Mouse (Mus musculus) liver, embryonic 14.5 days (tissue): ENCODE measurements around the gene Syp. TPM values are rescaled to one million over a fixed set of nuclear protein-coding genes. Genes with fewer than 3 reads are reported as not detected.

Source experiments
- ATAC-seq: fragments of 200-750 bp; cut with Nextera tagmentation; 2 replicates; pipeline ENCODE4 v1.8.0; 2017; ENCODE audit warnings: moderate number of reproducible peaks, mild to moderate bottlenecking, moderate library complexity; ENCODE audit not compliant: insufficient read depth
- DNase-seq, 3 experiments: peaks; one replicate each; pipeline ENCODE4 v3.0.0-alpha.2; 2012 to 2013; ENCODE audit warnings: low read depth in 3 of 3, low spot score in 3 of 3
- H3K27ac ChIP-seq: fragments of 300-500 bp; sonication (generic); 2 replicates; pipeline ENCODE4 v1.5.1; 2014; ENCODE audit warnings: moderate library complexity, mild to moderate bottlenecking, control low read depth, inconsistent platforms
- H3K27me3 ChIP-seq: fragments of 300-500 bp; sonication (generic); 2 replicates; pipeline ENCODE4 v1.6.1; 2014; ENCODE audit warnings: mild to moderate bottlenecking, low read length, moderate library complexity; ENCODE audit not compliant: control insufficient read depth, insufficient read depth
- H3K36me3 ChIP-seq: fragments of 300-500 bp; sonication (generic); replicated peaks from 2 replicates; pipeline ENCODE4 v1.6.1; 2014; ENCODE audit warnings: low read depth; ENCODE audit not compliant: control insufficient read depth, insufficient read depth
- H3K4me1 ChIP-seq, 2 experiments: fragments of 200-500 bp in 1 of 2; fragments of 300-500 bp in 1 of 2; sonication (generic) in 1 of 2; replicated peaks; 2 replicates each; pipeline ENCODE4 v1.6.1; 2012 to 2014; ENCODE audit warnings: antibody characterized with exemption in 1 of 2, inconsistent platforms in 1 of 2, low read length in 1 of 2; ENCODE audit not compliant: control insufficient read depth in 2 of 2, insufficient read depth in 2 of 2
- H3K4me2 ChIP-seq: fragments of 300-500 bp; sonication (generic); 2 replicates; pipeline ENCODE4 v1.6.1; 2014; ENCODE audit warnings: low read depth, mild to moderate bottlenecking, control low read depth, moderate library complexity
- H3K4me3 ChIP-seq, 2 experiments: fragments of 200-500 bp in 1 of 2; fragments of 300-500 bp in 1 of 2; sonication (generic) in 1 of 2; 2 replicates each; pipeline ENCODE4 v1.5.1; 2012 to 2014; ENCODE audit warnings: low read depth in 2 of 2, low read length in 2 of 2, mild to moderate bottlenecking in 2 of 2, control low read depth in 1 of 2, inconsistent platforms in 1 of 2, moderate library complexity in 1 of 2; ENCODE audit not compliant: insufficient read depth in 1 of 2
- H3K9ac ChIP-seq: fragments of 300-500 bp; sonication (generic); replicated peaks from 2 replicates; pipeline ENCODE4 v1.6.1; 2014; ENCODE audit warnings: mild to moderate bottlenecking, control low read depth, moderate library complexity
- H3K9me3 ChIP-seq: fragments of 300-500 bp; sonication (generic); 2 replicates; pipeline ENCODE4 v1.6.1; 2016; ENCODE audit warnings: low read length, mixed read lengths; ENCODE audit not compliant: control insufficient read depth
- CTCF ChIP-seq: IDR thresholded peaks from 2 replicates; pipeline ENCODE4 v1.5.1; 2016; ENCODE audit warnings: antibody characterized with exemption, low read depth, control low read depth
- EP300 ChIP-seq: IDR thresholded peaks from 2 replicates; pipeline ENCODE4 v1.6.1; 2016; ENCODE audit warnings: antibody characterized with exemption, low read depth
- WGBS: fragments of 180-500 bp; shearing (Covaris S2); extraction: QIAGEN DNeasy Blood & Tissue Kit; methylation state at CpG from one replicate; pipeline ENCODE4 v1.1.7; 2014; ENCODE audit not compliant: insufficient replicate concordance; 5-methylcytosine and 5-hydroxymethylcytosine counted together
- polyA plus RNA-seq, 2 experiments: library from polyadenylated mRNA; depleted of rRNA in 1 of 2; stranded (reverse) in 1 of 2; unstranded in 1 of 2; fragments of >200 nt; fragmentation: Nextera tagmentation in 1 of 2; extraction: Ambion mirVana in 1 of 2; gene quantifications; 2 replicates each; pipeline versions ENCODE4 v1.2.1 to v1.2.3; 2012 to 2014

Gene Syp
- polyA plus RNA-seq, 2 experiments = 0.25 to 0.39 TPM

DNA sequence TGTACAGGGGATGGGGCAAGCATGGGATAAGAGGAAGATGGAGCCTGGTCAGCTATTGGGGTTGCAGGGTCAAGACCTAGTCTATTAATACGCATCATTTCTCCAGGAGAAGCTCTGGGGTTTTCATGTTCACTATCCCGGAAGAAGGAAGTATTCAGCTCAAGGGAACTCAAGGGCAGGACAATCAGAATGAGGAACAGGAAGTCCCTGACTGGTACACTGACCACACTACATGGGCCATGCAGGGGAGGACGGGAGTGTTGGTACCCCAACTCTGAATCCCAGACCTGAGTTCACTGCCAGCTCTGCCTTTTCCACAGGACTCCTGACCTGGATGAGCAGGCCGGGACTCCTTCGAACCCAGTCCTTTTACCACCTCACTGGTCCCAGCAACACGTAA is 5.7 kb upstream of the Syp start:
- H3K27me3 ChIP-seq = no peaks in the 10 kb centered on the region
- no peak overlapping the region for H3K4me3 ChIP-seq

DNA sequence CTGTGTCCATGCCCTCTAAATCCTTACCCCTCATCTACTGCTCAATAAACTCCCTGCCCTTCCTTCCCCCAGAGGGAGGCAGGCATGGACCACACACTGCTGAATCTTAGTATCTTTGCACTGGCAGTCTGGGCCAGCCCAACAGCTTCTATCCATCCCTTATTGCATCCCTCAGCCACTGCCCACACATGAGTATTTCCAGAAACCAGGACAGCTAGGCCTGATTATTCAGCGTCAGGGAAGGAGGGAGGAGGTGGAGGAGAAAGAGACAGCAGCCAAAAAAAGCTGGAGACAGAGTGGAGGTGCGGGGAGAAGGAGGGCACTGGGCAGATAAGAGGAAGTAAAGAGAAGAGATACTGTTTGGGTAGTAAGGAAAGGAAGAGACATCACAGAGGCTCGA is 3.2 kb upstream of the Syp start:
- ATAC-seq = no peak
- TF ChIP-seq CTCF = no peak
- TF ChIP-seq EP300 = no peak

More for the DNA sequence above, 5.7 kb upstream of the Syp start:
- TF ChIP-seq EP300 (no peak), CTCF (no peak)
- no peak overlapping the region for H3K9ac ChIP-seq
- no peak for DNase-seq
- no peaks in the 10 kb centered on the region for H3K9me3 ChIP-seq
- H3K27ac ChIP-seq = no peak overlapping the region
- no peak overlapping the region for H3K4me2 ChIP-seq
- WGBS = 63% methylated on average over 6 of the region's 6 CpGs
- ATAC-seq = no peak
- H3K4me1 ChIP-seq = no peaks in the 10 kb centered on the region
- no peaks in the 10 kb centered on the region for H3K36me3 ChIP-seq

DNA sequence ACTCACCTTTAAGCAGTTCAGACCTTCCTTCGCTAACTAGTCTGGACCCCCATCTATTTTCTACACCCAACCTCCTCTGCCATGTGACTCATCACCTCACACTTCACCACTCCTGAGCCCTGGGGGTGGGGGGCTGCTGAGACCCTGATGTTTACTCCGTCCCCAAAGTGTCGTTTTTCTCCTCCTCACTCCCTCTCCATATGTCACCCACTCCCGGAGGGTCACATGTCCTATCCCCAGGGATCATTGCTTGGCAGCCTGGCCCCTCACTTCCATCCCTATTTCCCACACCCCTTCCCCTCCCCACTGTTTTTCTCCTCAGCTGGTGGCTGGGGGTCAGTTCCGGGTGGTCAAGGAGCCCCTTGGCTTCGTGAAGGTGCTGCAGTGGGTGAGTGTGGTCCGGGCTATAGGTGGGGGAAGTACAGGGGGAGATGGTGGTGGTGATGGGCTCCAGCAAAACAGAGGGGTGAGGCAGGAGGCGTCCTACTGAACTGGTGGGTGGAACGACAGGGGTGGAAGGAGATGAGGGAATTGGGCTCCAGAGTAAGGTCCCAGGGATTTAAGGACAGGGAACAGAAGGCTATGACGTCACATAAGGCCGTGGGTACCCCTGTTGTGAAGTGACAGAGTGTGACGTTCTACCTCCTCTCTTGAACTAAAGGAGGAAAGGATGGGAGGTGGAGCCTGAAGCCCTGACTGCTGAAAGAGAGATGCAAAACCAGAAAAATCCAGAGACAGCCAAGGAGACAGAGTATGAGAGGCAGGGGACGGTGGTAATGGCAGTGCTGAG is 1.5 kb downstream of the Syp start:
- no peak for ATAC-seq

More for the DNA sequence above, 3.2 kb upstream of the Syp start:
- Histone ChIP-seq H3K4me3 (no peak overlapping the region), H3K4me2 (no peak overlapping the region), H3K27me3 (peaks cover 4% of the 10 kb centered on the region), H3K9ac (no peak overlapping the region), H3K27ac (no peak overlapping the region), H3K36me3 (no peaks in the 10 kb centered on the region), H3K4me1 (peaks cover 0 to 2% of the 10 kb centered on the region in 2 experiments; a peak in 2 of 4 replicates), H3K9me3 (no peaks in the 10 kb centered on the region)
- no peak for DNase-seq
- WGBS = 33% methylated on average over 3 of the region's 3 CpGs

DNA sequence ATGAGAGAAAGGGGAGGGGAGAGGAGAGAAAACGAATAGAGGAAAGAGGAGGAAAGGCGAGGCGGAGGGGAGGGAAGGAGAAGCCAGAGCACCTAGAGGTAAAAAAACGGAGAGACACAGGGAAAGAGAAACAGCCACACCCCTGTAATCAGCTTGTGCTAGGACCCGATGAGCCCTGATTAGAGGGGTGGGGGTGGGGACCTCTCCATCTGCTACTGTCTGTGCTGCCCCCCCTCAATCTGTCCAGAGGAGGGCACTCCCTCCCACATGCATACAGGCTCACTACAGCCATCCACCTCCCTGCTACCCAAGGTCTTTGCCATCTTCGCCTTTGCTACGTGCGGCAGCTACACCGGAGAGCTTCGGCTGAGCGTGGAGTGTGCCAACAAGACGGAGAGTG is 2.5 kb downstream of the Syp start:
- no peak overlapping the region for H3K9ac ChIP-seq
- peaks cover 0 to 4% of the 10 kb centered on the region in 2 experiments; a peak in 2 of 4 replicates for H3K4me1 ChIP-seq
- H3K4me2 ChIP-seq = no peak overlapping the region
- peaks cover 4% of the 10 kb centered on the region for H3K27me3 ChIP-seq
- 26% methylated on average over 12 of the region's 12 CpGs for WGBS
- no peaks in the 10 kb centered on the region for H3K9me3 ChIP-seq
- ATAC-seq = peak; percentile 47; the same call in 1 of the 2 replicates
- H3K36me3 ChIP-seq = no peaks in the 10 kb centered on the region
- no peak overlapping the region for H3K27ac ChIP-seq
- DNase-seq = no peak
- no peak overlapping the region for H3K4me3 ChIP-seq
- TF ChIP-seq CTCF = no peak
- TF ChIP-seq EP300 = no peak

More for the DNA sequence above, 1.5 kb downstream of the Syp start:
- no peaks in the 10 kb centered on the region for H3K9me3 ChIP-seq
- TF ChIP-seq CTCF = no peak
- TF ChIP-seq EP300 = no peak
- H3K27me3 ChIP-seq = peaks cover 4% of the 10 kb centered on the region
- no peak for DNase-seq
- no peak overlapping the region for H3K27ac ChIP-seq
- no peak overlapping the region for H3K9ac ChIP-seq
- H3K4me2 ChIP-seq = no peak overlapping the region
- H3K36me3 ChIP-seq = no peaks in the 10 kb centered on the region
- peaks cover 0 to 4% of the 10 kb centered on the region in 2 experiments; a peak in 2 of 4 replicates for H3K4me1 ChIP-seq
- H3K4me3 ChIP-seq = no peak overlapping the region
- WGBS = 15% methylated on average over 13 of the region's 13 CpGs

DNA sequence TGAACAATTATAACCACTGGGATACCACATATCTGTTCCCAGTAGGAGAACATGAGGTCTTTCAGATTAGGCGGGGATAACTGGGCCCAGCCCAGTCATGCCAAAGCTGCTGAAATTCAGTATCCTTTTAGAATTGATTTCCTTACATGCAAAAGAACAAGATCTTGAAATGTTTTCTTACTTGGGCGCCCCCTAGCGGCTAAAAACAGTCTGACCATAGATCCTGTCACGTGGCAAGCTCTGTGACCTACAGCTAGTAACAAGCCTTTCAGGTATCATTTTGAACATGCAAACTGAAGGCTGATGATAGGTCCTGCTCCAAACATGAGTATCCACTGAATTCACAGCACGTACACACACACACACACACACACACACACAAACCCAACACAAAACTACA is 7.1 kb downstream of the Syp start:
- DNase-seq = peak; percentile 55 to 65 (median 61)
- ATAC-seq = no peak
- no peak overlapping the region for H3K9ac ChIP-seq
- 9% methylated on average over 5 of the region's 5 CpGs for WGBS
- TF ChIP-seq EP300 (no peak), CTCF (peak; percentile 73)
- H3K36me3 ChIP-seq = no peaks in the 10 kb centered on the region
- no peaks in the 10 kb centered on the region for H3K27me3 ChIP-seq
- H3K4me1 ChIP-seq = peaks cover 0 to 9% of the 10 kb centered on the region in 2 experiments; a peak in 3 of 4 replicates
- H3K4me3 ChIP-seq = no peak overlapping the region
- no peak overlapping the region for H3K27ac ChIP-seq
- H3K9me3 ChIP-seq = no peaks in the 10 kb centered on the region
- H3K4me2 ChIP-seq = no peak overlapping the region
